Mouse (Mus musculus): Measurements from ENCODE around the gene Rbfox2. TPM values are rescaled to one million over a fixed set of nuclear protein-coding genes. Genes with fewer than 3 reads are reported as not detected.

Gene Rbfox2
- total and polyA plus RNA-seq, 2 experiments from 2014 or later = 135 to 470 TPM

DNA sequence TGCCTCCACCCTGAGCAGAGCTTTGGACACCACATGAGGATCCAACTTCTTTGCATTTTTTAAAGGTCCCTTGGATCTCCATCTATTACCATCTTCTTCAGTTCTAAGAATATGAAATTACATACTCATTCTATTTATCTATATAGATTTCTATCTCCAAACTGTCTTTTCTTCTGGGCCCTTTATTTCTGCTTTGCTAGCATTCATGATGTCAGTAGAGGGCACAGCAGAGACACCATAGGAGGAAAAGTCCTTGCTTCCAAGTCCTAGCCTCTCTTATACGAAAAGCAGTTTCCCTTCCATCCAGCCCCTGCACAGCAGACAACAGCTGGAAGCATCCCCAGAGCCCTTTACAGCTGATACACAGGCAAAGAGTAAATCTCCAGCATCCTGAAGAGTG is 69.1 kb downstream of the Rbfox2 start:
- no peak overlapping the region for H3K9ac ChIP-seq
- no peak overlapping the region for H3K4me2 ChIP-seq (ENCODE audit: low read depth)
- DNase-seq = no peak
- ATAC-seq = no peak
- no peak overlapping the region for H3K4me3 ChIP-seq (ENCODE audit: low read depth, low read length)
- 53% methylated on average over 1 of the region's 1 CpGs for WGBS
- H3K36me3 ChIP-seq (ENCODE audit: insufficient read depth) = no peaks in the 10 kb centered on the region
- no peak overlapping the region for H3K27ac ChIP-seq (ENCODE audit: low read depth, low read length)
- H3K9me3 ChIP-seq (ENCODE audit: low read length) = no peaks in the 10 kb centered on the region
- H3K27me3 ChIP-seq (ENCODE audit: insufficient read depth, low read length) = no peaks in the 10 kb centered on the region
- no peak for TF ChIP-seq CTCF (IDR thresholded peaks at IDR 0.05; ENCODE audit: low read depth)
- H3K4me1 ChIP-seq (ENCODE audit: insufficient read depth) = 0 out of 2 replicates have a peak, but pooled peaks cover 3% of the 10 kb centered on the region

DNA sequence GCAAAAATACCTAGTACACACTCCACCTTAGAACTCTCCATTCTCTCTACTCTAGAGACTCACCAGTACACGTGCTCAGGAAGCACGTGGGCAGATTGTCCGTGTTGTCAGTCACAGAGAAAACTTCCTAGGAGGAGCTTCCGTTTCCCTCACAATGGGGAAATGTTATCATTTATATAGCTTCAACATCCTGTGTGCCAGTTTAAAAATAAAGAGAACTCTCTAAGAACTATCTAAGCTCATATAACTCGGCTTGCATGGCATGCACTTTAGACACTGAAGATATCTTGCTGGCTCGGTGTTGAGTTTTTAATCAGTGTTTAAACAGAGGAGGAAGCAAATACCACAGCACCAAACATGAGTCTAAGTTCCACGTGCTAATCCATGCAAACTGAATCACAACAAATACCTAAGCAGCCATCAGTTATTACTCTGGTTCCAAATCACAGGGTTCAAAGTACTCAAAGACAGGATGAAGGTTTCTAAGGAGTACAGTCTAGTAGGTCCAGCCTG is 70.7 kb downstream of the Rbfox2 start:
- Histone ChIP-seq H3K4me3 (ENCODE audit: low read depth, low read length) (no peak overlapping the region), H3K36me3 (ENCODE audit: insufficient read depth) (no peaks in the 10 kb centered on the region), H3K4me1 (ENCODE audit: insufficient read depth) (0 out of 2 replicates have a peak, but pooled peaks cover 3% of the 10 kb centered on the region), H3K27me3 (ENCODE audit: insufficient read depth, low read length) (no peaks in the 10 kb centered on the region), H3K9ac (no peak overlapping the region), H3K27ac (ENCODE audit: low read depth, low read length) (no peak overlapping the region), H3K9me3 (ENCODE audit: low read length) (no peaks in the 10 kb centered on the region), H3K4me2 (ENCODE audit: low read depth) (no peak overlapping the region)
- 71% methylated on average over 7 of the region's 7 CpGs for WGBS
- DNase-seq (no peak), ATAC-seq (no peak)
- no peak for TF ChIP-seq CTCF (IDR thresholded peaks at IDR 0.05; ENCODE audit: low read depth)

GRCm38 (mm10) chr15:77235551-77235950 is 71.3 kb downstream of the Rbfox2 start:
- no peak for DNase-seq
- no peak overlapping the region for H3K4me3 ChIP-seq (ENCODE audit: low read depth, low read length)
- H3K36me3 ChIP-seq (ENCODE audit: insufficient read depth) = no peaks in the 10 kb centered on the region
- H3K9me3 ChIP-seq (ENCODE audit: low read length) = no peaks in the 10 kb centered on the region
- no peak overlapping the region for H3K4me2 ChIP-seq (ENCODE audit: low read depth)
- no peak overlapping the region for H3K9ac ChIP-seq
- peak; percentile 36; the same call in 1 of the 2 replicates for ATAC-seq
- H3K27ac ChIP-seq (ENCODE audit: low read depth, low read length) = no peak overlapping the region
- no peak for TF ChIP-seq CTCF (IDR thresholded peaks at IDR 0.05; ENCODE audit: low read depth)
- 0 out of 2 replicates have a peak, but pooled peaks cover 3% of the 10 kb centered on the region for H3K4me1 ChIP-seq (ENCODE audit: insufficient read depth)
- no peaks in the 10 kb centered on the region for H3K27me3 ChIP-seq (ENCODE audit: insufficient read depth, low read length)
- 71% methylated on average over 4 of the region's 4 CpGs for WGBS

- 0 out of 2 replicates have a peak, but pooled peaks cover 3% of the 10 kb centered on the region for H3K4me1 ChIP-seq (ENCODE audit: insufficient read depth)
- no peak for TF ChIP-seq CTCF (IDR thresholded peaks at IDR 0.05; ENCODE audit: low read depth)
- ATAC-seq = no peak
- no peaks in the 10 kb centered on the region for H3K36me3 ChIP-seq (ENCODE audit: insufficient read depth)
- H3K4me3 ChIP-seq (ENCODE audit: low read depth, low read length) = no peak overlapping the region
- no peaks in the 10 kb centered on the region for H3K27me3 ChIP-seq (ENCODE audit: insufficient read depth, low read length)
- no peaks in the 10 kb centered on the region for H3K9me3 ChIP-seq (ENCODE audit: low read length)
- no peak overlapping the region for H3K27ac ChIP-seq (ENCODE audit: low read depth, low read length)
- no peak overlapping the region for H3K9ac ChIP-seq
- no peak overlapping the region for H3K4me2 ChIP-seq (ENCODE audit: low read depth)
- no peak for DNase-seq
- 70% methylated on average over 4 of the region's 4 CpGs for WGBS
These were observed 72.5 kb downstream of the Rbfox2 start for GRCm38 (mm10) chr15:77234296-77234695.

DNA sequence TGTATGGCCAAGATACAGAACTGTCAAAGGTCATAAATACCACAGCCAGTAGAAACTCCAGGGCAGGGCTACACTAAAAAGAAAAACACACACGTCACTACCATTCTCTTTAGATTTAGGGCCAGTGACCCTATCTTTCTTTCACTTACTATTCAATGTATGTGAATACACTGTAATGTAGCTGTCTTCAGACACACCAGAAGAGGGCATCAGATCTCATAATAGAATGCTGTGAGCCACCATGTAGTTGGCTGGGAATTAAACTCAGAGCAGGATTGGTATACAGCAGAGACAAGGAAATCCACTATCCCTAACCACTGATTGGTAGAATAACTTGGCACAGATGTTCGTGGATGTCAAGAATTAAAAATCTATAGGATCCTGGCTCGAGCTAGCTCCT is 76.7 kb downstream of the Rbfox2 start:
- ATAC-seq (no peak), DNase-seq (no peak)
- Histone ChIP-seq H3K9me3 (ENCODE audit: low read length) (no peaks in the 10 kb centered on the region), H3K27me3 (ENCODE audit: insufficient read depth, low read length) (no peaks in the 10 kb centered on the region), H3K36me3 (ENCODE audit: insufficient read depth) (no peaks in the 10 kb centered on the region), H3K4me1 (ENCODE audit: insufficient read depth) (0 out of 2 replicates have a peak, but pooled peaks cover 7% of the 10 kb centered on the region), H3K9ac (no peak overlapping the region), H3K4me2 (ENCODE audit: low read depth) (no peak overlapping the region), H3K27ac (ENCODE audit: low read depth, low read length) (no peak overlapping the region), H3K4me3 (ENCODE audit: low read depth, low read length) (no peak overlapping the region)
- WGBS = 78% methylated on average over 3 of the region's 3 CpGs
- TF ChIP-seq CTCF (IDR thresholded peaks at IDR 0.05; ENCODE audit: low read depth) = peak; percentile 28; the same call in 1 of the 2 replicates

GRCm38 (mm10) chr15:77226831-77227354 is 79.9 kb downstream of the Rbfox2 start:
- Histone ChIP-seq H3K27me3 (ENCODE audit: insufficient read depth, low read length) (no peaks in the 10 kb centered on the region), H3K4me1 (ENCODE audit: insufficient read depth) (0 out of 2 replicates have a peak, but pooled peaks cover 4% of the 10 kb centered on the region), H3K4me3 (ENCODE audit: low read depth, low read length) (no peak overlapping the region), H3K36me3 (ENCODE audit: insufficient read depth) (no peaks in the 10 kb centered on the region), H3K4me2 (ENCODE audit: low read depth) (no peak overlapping the region), H3K27ac (ENCODE audit: low read depth, low read length) (no peak overlapping the region), H3K9ac (no peak overlapping the region), H3K9me3 (ENCODE audit: low read length) (no peaks in the 10 kb centered on the region)
- 50% methylated on average over 7 of the region's 7 CpGs for WGBS
- DNase-seq (no peak), ATAC-seq (no peak)
- TF ChIP-seq CTCF (IDR thresholded peaks at IDR 0.05; ENCODE audit: low read depth) = no peak

GRCm38 (mm10) chr15:77225858-77226257 is 80.9 kb downstream of the Rbfox2 start:
- Histone ChIP-seq H3K27ac (ENCODE audit: low read depth, low read length) (no peak overlapping the region), H3K4me1 (ENCODE audit: insufficient read depth) (0 out of 2 replicates have a peak, but pooled peaks cover 4% of the 10 kb centered on the region), H3K27me3 (ENCODE audit: insufficient read depth, low read length) (no peaks in the 10 kb centered on the region), H3K9ac (no peak overlapping the region), H3K4me3 (ENCODE audit: low read depth, low read length) (no peak overlapping the region), H3K36me3 (ENCODE audit: insufficient read depth) (no peaks in the 10 kb centered on the region), H3K4me2 (ENCODE audit: low read depth) (no peak overlapping the region), H3K9me3 (ENCODE audit: low read length) (no peaks in the 10 kb centered on the region)
- 44% methylated on average over 4 of the region's 4 CpGs for WGBS
- TF ChIP-seq CTCF (IDR thresholded peaks at IDR 0.05; ENCODE audit: low read depth) = no peak
- DNase-seq = no peak
- ATAC-seq = no peak
